Mouse (Mus musculus): ENCODE results near the gene Sypl. TPM values are rescaled to one million over a fixed set of nuclear protein-coding genes. Genes with fewer than 3 reads are reported as not detected.
A peak's percentile ranks its signal among the peaks of the same experiment; 100 is the strongest.

Gene Sypl
- 73.6 and 79.7 TPM in 2 replicates for polyA plus RNA-seq (2011; ENCODE audit: insufficient read depth, insufficient read length, low read depth, missing spikeins)

GRCm38 (mm10) chr12:32953596-32954215 lies at the start of gene Sypl:
Gene Sypl (plus strand): TSS chr12:32953891.
- H3K27me3 ChIP-seq (ENCODE audit: control insufficient read depth, insufficient read depth, low read length, poor library complexity, severe bottlenecking), result peaks cover 2% of the 10 kb centered on the region; the same call in 1 of the 2 replicates
- H3K27ac ChIP-seq (ENCODE audit: insufficient read depth, low read length), result no peak within 1 kb of the TSS; the same call in 1 of the 2 replicates
- H3K4me1 ChIP-seq (ENCODE audit: control insufficient read depth, insufficient read depth, low read length), result no peaks in the 10 kb centered on the region
- no peak for TF ChIP-seq POLR2A (IDR thresholded peaks at IDR 0.05; ENCODE audit: insufficient read depth, low read length)
- TF ChIP-seq CTCF (IDR thresholded peaks at IDR 0.05; ENCODE audit: low read depth, low read length), result no peak
- no peak for TF ChIP-seq EP300 (IDR thresholded peaks at IDR 0.05; ENCODE audit: insufficient read depth, low read depth, low read length)
- H3K9me3 ChIP-seq (replicated peaks; ENCODE audit: control insufficient read depth, insufficient read depth, low read length, poor library complexity, severe bottlenecking), result no peaks in the 10 kb centered on the region
- H3K9ac ChIP-seq (ENCODE audit: low read depth, poor library complexity, severe bottlenecking), result peak within 1 kb of the TSS; percentile 94
- no peaks in the 10 kb centered on the region for H3K36me3 ChIP-seq (ENCODE audit: control insufficient read depth, insufficient read depth, low read length, poor library complexity, severe bottlenecking)
- H3K4me3 ChIP-seq (ENCODE audit: low read depth, low read length), result peak within 1 kb of the TSS; percentile 87

- H3K27me3 ChIP-seq (ENCODE audit: control insufficient read depth, insufficient read depth, low read length, poor library complexity, severe bottlenecking), result no peaks in the 10 kb centered on the region
- H3K27ac ChIP-seq (ENCODE audit: insufficient read depth, low read length), result no peak overlapping the region
- TF ChIP-seq POLR2A (IDR thresholded peaks at IDR 0.05; ENCODE audit: insufficient read depth, low read length) (no peak), CTCF (IDR thresholded peaks at IDR 0.05; ENCODE audit: low read depth, low read length) (no peak), EP300 (IDR thresholded peaks at IDR 0.05; ENCODE audit: insufficient read depth, low read depth, low read length) (no peak)
- H3K4me1 ChIP-seq (ENCODE audit: control insufficient read depth, insufficient read depth, low read length), result no peaks in the 10 kb centered on the region
- H3K9ac ChIP-seq (ENCODE audit: low read depth, poor library complexity, severe bottlenecking), result no peak overlapping the region
- no peak overlapping the region for H3K4me3 ChIP-seq (ENCODE audit: low read depth, low read length)
- peaks cover 5% of the 10 kb centered on the region for H3K9me3 ChIP-seq (replicated peaks; ENCODE audit: control insufficient read depth, insufficient read depth, low read length, poor library complexity, severe bottlenecking)
- H3K36me3 ChIP-seq (ENCODE audit: control insufficient read depth, insufficient read depth, low read length, poor library complexity, severe bottlenecking), result no peaks in the 10 kb centered on the region
These were observed 44.0 kb upstream of the Sypl start for GRCm38 (mm10) chr12:32909686-32910085.

GRCm38 (mm10) chr12:32910092-32910491 lies 43.6 kb upstream of the Sypl start:
- no peak overlapping the region for H3K9ac ChIP-seq (ENCODE audit: low read depth, poor library complexity, severe bottlenecking)
- no peaks in the 10 kb centered on the region for H3K27me3 ChIP-seq (ENCODE audit: control insufficient read depth, insufficient read depth, low read length, poor library complexity, severe bottlenecking)
- H3K9me3 ChIP-seq (replicated peaks; ENCODE audit: control insufficient read depth, insufficient read depth, low read length, poor library complexity, severe bottlenecking), result peaks cover 5% of the 10 kb centered on the region
- H3K4me1 ChIP-seq (ENCODE audit: control insufficient read depth, insufficient read depth, low read length), result no peaks in the 10 kb centered on the region
- H3K4me3 ChIP-seq (ENCODE audit: low read depth, low read length), result no peak overlapping the region
- TF ChIP-seq CTCF (IDR thresholded peaks at IDR 0.05; ENCODE audit: low read depth, low read length), result peak; percentile 42
- no peak for TF ChIP-seq EP300 (IDR thresholded peaks at IDR 0.05; ENCODE audit: insufficient read depth, low read depth, low read length)
- TF ChIP-seq POLR2A (IDR thresholded peaks at IDR 0.05; ENCODE audit: insufficient read depth, low read length), result no peak
- H3K36me3 ChIP-seq (ENCODE audit: control insufficient read depth, insufficient read depth, low read length, poor library complexity, severe bottlenecking), result no peaks in the 10 kb centered on the region
- H3K27ac ChIP-seq (ENCODE audit: insufficient read depth, low read length), result no peak overlapping the region

GRCm38 (mm10) chr12:32910560-32911194 lies 43.0 kb upstream of the Sypl start:
- no peaks in the 10 kb centered on the region for H3K27me3 ChIP-seq (ENCODE audit: control insufficient read depth, insufficient read depth, low read length, poor library complexity, severe bottlenecking)
- no peak overlapping the region for H3K9ac ChIP-seq (ENCODE audit: low read depth, poor library complexity, severe bottlenecking)
- TF ChIP-seq EP300 (IDR thresholded peaks at IDR 0.05; ENCODE audit: insufficient read depth, low read depth, low read length), result no peak
- peak; percentile 77 for TF ChIP-seq CTCF (IDR thresholded peaks at IDR 0.05; ENCODE audit: low read depth, low read length)
- no peak for TF ChIP-seq POLR2A (IDR thresholded peaks at IDR 0.05; ENCODE audit: insufficient read depth, low read length)
- peaks cover 5% of the 10 kb centered on the region for H3K9me3 ChIP-seq (replicated peaks; ENCODE audit: control insufficient read depth, insufficient read depth, low read length, poor library complexity, severe bottlenecking)
- no peak overlapping the region for H3K27ac ChIP-seq (ENCODE audit: insufficient read depth, low read length)
- no peaks in the 10 kb centered on the region for H3K36me3 ChIP-seq (ENCODE audit: control insufficient read depth, insufficient read depth, low read length, poor library complexity, severe bottlenecking)
- H3K4me3 ChIP-seq (ENCODE audit: low read depth, low read length), result no peak overlapping the region
- no peaks in the 10 kb centered on the region for H3K4me1 ChIP-seq (ENCODE audit: control insufficient read depth, insufficient read depth, low read length)

GRCm38 (mm10) chr12:32911569-32911968 lies 42.1 kb upstream of the Sypl start:
- TF ChIP-seq CTCF (IDR thresholded peaks at IDR 0.05; ENCODE audit: low read depth, low read length) (no peak), EP300 (IDR thresholded peaks at IDR 0.05; ENCODE audit: insufficient read depth, low read depth, low read length) (no peak), POLR2A (IDR thresholded peaks at IDR 0.05; ENCODE audit: insufficient read depth, low read length) (no peak)
- Histone ChIP-seq H3K36me3 (ENCODE audit: control insufficient read depth, insufficient read depth, low read length, poor library complexity, severe bottlenecking) (no peaks in the 10 kb centered on the region), H3K4me3 (ENCODE audit: low read depth, low read length) (no peak overlapping the region), H3K4me1 (ENCODE audit: control insufficient read depth, insufficient read depth, low read length) (no peaks in the 10 kb centered on the region), H3K9me3 (replicated peaks; ENCODE audit: control insufficient read depth, insufficient read depth, low read length, poor library complexity, severe bottlenecking) (peaks cover 1% of the 10 kb centered on the region; the same call in 1 of the 2 replicates), H3K9ac (ENCODE audit: low read depth, poor library complexity, severe bottlenecking) (no peak overlapping the region), H3K27me3 (ENCODE audit: control insufficient read depth, insufficient read depth, low read length, poor library complexity, severe bottlenecking) (no peaks in the 10 kb centered on the region), H3K27ac (ENCODE audit: insufficient read depth, low read length) (no peak overlapping the region)

- no peak overlapping the region for H3K9ac ChIP-seq (ENCODE audit: low read depth, poor library complexity, severe bottlenecking)
These were observed 40.9 kb upstream of the Sypl start for GRCm38 (mm10) chr12:32912772-32913171.

More at GRCm38 (mm10) chr12:32912772-32913171, 40.9 kb upstream of the Sypl start:
- TF ChIP-seq CTCF (IDR thresholded peaks at IDR 0.05; ENCODE audit: low read depth, low read length) (no peak), EP300 (IDR thresholded peaks at IDR 0.05; ENCODE audit: insufficient read depth, low read depth, low read length) (no peak), POLR2A (IDR thresholded peaks at IDR 0.05; ENCODE audit: insufficient read depth, low read length) (no peak)
- no peaks in the 10 kb centered on the region for H3K36me3 ChIP-seq (ENCODE audit: control insufficient read depth, insufficient read depth, low read length, poor library complexity, severe bottlenecking)
- no peaks in the 10 kb centered on the region for H3K9me3 ChIP-seq (replicated peaks; ENCODE audit: control insufficient read depth, insufficient read depth, low read length, poor library complexity, severe bottlenecking)
- no peaks in the 10 kb centered on the region for H3K27me3 ChIP-seq (ENCODE audit: control insufficient read depth, insufficient read depth, low read length, poor library complexity, severe bottlenecking)
- no peak overlapping the region for H3K27ac ChIP-seq (ENCODE audit: insufficient read depth, low read length)
- H3K4me3 ChIP-seq (ENCODE audit: low read depth, low read length), result no peak overlapping the region
- H3K4me1 ChIP-seq (ENCODE audit: control insufficient read depth, insufficient read depth, low read length), result no peaks in the 10 kb centered on the region

All from ES-Bruce4 (cell line).